Mouse (Mus musculus) urinary bladder, postnatal 25 days (tissue): ENCODE data around the gene B3gnt6.
"Not testable (repeated sequence)": the region's sequence is repeated elsewhere in the genome, so short reads cannot be mapped to it uniquely, and the experiment has no call there.

ENCODE experiments used
- DNase-seq: peaks from one replicate; pipeline ENCODE4 v3.0.0; 2022; ENCODE audit warnings: low spot score

Gene B3gnt6

GRCm38 (mm10) chr7:98199381-98199780, at the start of gene B3gnt6:
TSS of gene B3gnt6 (minus strand) at chr7:98199481.
- no peak for DNase-seq

GRCm38 (mm10) chr7:98236686-98237359, 37.5 kb upstream of the B3gnt6 start:
- no peak for DNase-seq

DNA sequence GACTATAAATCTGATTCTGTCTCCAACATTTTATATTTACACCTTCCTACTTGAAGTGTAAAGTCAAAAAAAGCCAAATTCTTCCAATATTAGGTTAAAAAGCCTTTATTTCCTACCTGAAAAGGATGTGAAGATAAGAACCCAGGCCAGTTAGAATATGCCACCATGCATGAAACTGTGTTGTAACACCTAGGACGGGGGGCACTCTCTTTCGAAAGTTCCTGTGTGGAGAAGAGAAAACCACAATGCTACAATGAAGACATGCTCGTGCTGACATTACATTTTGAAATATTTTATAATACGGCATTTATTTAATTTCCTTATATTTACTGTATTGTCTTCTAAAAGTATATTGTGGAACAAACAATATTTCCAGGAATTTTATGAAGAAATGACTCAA, 24.5 kb upstream of the B3gnt6 start:
- no peak for DNase-seq

GRCm38 (mm10) chr7:98216713-98217112, 17.4 kb upstream of the B3gnt6 start:
- no peak for DNase-seq

DNA sequence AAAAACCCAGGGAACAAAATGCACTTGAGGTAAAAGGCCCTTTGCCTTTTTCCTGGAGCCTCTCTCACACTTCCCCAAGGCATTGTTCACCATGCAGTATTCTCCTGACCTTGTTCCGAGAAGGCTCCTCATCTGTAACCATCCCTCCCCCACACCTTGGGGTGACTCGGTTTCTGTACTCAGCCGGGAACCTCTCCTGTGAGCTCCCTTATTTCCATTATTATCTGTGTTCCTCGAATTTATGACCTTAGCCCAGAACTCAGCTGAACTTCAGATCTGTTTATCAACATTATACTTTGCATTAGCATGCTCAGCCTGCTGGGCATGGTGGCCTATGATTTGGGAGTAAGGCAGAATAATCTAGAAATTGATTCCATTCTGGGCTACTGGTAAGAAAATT, 3.7 kb upstream of the B3gnt6 start:
- DNase-seq: no peak

DNA sequence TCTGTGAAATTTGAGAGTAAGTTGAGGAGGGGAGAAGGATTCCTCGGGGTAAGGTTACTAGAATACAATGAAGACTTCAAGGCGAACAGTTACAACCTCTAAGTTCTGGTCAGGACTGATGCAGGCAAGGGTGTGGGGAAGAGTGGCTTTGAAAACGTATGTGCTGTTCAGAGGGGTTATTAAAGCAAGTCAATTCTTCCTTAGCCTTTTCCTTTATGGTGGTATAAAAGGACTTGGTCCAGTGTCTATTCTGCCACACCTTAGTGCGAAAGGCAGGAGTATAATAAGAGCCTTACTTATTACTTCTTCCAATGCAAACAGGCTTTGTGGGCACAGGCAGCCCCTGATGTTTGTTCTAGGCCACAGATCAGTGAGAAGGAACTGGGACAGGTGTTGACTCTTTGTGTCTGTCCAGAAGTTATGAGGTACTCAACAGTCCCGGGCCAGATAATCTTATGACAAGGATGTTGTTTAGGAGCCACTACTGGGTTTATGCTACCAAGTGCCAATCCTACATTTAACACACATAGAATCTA, 2.3 kb upstream of the B3gnt6 start:
- no peak for DNase-seq

- no peak for DNase-seq
Observed at GRCm38 (mm10) chr7:98200396-98200795, 1.1 kb upstream of the B3gnt6 start.

DNA sequence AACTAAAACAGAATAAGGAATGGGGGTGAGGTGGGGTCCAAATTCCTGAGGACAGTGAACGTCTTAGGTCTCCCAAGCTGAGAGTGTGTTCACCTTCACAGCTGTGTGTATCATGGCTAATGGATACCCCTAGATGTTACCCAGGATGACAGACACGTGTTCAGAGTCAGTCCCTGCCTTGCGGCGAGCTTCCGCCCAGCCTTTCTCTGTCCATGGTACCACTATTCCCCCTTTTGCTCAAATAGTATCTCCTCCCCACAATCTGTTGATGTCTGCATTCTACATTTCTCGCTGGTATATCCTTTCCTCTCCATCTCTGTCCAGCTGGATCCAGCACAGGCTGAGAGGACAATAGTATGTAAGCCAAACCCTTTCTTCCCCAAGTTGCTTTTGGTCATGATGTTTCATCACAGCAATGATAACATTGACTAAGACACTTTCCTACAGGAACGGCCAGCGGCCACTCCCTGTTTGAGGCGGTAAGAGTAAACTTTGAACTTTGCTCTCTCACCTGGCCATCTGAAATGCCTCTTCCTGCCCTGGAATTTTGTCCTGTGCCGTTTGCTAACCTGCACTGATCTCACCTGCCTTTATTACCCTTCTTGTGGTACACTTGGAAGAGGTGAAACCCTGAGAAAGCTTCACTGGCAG, 4.0 kb downstream of the B3gnt6 start:
- no peak for DNase-seq

DNA sequence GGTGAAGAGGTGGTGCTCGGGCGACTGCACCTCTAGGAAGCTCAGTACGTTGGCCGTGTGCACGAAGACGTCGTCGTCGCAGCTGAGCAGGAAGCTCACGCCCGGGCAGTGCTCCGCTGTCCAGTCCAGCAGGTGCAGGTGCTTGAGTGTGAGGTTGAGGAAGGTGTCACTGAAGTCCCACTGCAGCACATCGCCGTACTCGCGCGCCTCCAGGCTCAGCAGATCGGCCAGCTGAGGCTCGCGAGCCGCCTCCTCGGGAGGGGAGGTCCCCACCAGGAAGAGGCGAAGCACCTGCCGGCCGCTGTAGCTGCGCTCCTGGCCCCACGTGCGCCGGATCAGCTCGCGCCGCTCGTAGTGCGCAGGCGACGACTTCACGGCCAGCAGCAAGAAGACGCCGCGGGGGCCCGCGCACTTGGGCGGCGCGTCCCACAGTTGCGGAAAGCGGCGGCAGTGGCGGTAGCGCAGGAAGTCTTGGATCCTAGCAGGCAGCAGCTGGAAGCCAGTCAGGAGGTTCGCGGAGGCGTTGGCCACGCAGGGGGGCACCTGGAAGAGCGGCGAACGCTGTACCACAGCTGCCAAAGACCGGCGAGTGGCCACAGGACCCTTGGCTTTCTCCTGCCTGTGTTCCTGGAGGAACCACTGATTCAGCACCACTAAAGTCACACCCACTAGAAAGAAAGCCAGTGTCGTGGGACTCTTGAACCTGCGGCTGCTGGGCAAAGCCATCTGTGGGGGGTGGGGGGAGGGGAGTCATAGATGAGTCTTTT, 5.1 kb downstream of the B3gnt6 start:
- DNase-seq: no peak

DNA sequence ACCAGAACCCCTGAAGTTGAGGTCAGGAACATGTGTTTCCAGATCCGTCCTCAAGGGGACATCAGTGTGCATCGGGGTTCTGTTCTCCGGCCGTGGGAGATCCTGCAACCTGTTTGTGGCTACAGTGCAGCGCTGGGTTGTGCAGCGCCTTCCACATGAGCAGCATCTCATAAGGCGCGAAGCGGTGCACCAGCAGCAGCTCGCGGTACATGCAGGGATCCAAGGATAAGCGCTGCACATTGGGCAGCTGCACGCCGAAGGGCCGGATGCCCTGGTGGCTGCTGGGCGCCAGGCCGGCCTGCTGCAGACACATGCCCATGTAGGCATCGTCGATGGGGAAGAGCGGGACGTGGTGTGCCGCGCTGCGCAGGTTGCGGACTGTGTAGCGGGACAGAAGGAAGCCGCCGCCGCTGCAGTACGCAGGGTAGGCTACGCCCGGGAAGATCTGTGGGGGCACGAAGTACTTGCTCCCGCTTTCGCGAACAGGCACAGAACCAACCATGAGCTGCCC, 5.7 kb downstream of the B3gnt6 start:
- DNase-seq: no peak

DNA sequence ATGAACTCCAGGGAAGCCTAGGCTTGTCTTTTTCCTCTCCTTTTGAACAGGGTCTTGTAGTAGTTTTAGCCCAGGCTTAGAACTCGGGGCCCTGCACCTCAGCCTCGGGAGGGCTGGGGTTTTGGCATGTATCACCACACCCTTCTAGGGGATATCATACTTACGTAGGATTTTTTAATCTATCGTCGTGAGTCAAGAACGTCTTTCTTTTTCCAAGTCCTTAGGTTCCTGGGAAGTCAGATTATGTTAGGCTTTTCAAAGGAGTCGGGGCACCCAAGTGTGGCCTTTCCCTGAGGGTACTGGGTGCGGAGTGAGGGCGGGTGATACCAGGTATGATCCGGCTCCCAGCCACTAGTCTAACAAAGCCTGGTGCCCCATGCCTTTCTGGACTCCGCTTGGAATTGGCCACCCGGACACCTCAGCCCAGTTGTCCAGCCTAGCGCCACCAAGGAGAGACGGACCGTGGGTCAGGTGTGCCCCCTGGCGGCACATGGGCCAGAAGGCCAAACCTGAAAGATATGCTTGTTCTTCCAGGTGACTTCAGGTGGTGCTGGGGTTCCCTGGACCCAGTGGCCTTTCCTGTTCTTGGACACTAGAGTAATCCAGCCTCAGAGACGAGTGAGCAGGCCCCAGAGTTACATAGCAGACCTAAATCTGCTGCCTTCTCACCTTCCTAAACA, 7.6 kb downstream of the B3gnt6 start:
- DNase-seq: peak; percentile 52

DNA sequence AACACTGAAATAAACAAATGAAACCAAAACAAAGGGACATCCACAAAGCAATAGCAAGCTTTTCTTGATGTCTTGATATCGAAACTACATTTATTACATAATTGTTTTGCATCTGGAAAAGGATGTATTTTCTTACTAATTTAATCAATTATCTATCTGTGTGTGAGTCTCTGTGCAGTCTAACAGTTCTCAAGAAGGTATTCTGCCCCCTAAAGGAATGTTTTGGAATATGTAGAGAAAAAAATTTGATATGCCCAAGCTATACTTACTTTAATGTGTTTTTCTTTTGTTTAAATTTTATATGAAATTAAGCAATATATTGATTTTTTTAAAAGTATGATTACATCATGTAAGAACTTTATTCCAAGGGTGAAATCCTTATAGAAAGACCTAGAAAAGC, 8.7 kb downstream of the B3gnt6 start:
- no peak for DNase-seq

- no peak for DNase-seq
Observed at GRCm38 (mm10) chr7:98189745-98190144, 9.5 kb downstream of the B3gnt6 start.

DNA sequence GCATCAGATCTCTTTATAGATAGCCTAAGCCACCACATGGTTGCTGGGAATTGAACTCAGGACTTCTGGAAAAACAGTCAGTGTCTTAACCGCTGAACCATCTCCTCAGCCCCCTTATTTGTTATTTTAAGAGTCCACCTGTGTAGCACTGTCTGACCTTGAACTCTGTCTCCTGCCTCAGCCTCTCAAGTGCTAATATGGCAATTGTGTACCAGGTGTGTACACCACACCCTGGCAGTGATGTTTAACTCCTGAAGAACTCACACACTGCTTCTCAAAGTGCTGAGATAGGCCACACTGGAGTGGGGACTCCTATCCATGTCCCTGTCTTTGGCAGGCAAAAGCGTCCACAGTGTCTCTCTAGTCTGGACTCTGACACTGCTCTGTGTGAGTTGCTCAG, 10.6 kb downstream of the B3gnt6 start:
- DNase-seq: no peak

- DNase-seq: no peak
Observed at GRCm38 (mm10) chr7:98188238-98188637, 11.0 kb downstream of the B3gnt6 start.

DNA sequence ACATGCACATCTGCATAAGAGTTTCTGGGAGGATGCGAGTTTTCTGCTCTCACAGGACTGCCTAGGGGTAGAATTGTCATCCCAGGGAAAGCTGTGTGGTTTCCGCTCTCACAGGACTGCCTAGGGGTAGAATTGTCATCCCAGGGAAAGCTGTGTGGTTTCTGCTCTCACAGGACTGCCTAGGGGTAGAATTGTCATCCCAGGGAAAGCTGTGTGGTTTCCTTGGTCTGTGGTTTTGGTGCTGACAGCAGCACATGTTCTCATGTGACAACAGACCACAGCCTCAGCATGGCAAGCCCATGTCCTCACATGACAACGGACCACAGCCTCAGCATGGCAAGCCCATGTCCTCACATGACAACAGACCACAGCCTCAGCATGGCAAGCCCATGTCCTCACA, 11.9 kb downstream of the B3gnt6 start:
- DNase-seq: not testable (repeated sequence)

GRCm38 (mm10) chr7:98186637-98187036, 12.6 kb downstream of the B3gnt6 start:
- no peak for DNase-seq

GRCm38 (mm10) chr7:98185326-98185725, 14.0 kb downstream of the B3gnt6 start:
- DNase-seq: no peak

GRCm38 (mm10) chr7:98178560-98179231, 20.6 kb downstream of the B3gnt6 start:
- no peak for DNase-seq

DNA sequence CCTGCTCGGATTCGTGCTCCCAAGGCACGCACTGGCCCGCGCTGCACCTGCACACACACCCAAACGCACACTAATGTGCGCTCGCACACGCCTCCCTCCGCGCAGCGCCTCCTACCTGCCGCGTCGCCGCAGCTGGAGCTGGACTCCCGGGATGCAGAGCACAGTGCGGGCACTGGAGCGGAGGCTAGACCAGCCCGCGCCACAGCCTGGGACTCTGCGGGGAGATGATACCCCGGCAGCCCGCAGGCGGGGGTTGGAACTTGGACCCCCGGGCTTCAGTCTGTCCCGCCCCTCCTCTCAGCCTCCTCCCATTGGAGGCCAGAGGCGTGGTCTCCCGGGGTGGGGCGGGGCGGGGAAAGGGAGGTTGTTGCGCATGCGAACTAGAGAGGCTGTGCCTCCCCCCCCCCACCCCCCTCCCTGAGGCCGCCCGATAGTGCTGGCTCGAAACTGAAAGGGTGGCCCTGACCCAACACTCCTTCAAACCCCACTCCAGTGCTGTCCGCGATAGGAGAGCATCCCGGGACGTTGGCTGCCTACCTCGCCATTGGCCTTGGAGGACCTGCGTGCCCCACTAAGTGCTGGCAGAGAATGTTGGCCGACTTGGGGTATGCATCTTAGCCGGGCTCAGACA, 21.2 kb downstream of the B3gnt6 start, which contains the start of gene Capn5:
Gene Capn5, minus strand, starts transcription at position 346 of the 631 bp plus-strand sequence.
- no peak for DNase-seq

GRCm38 (mm10) chr7:98177566-98177928, 21.7 kb downstream of the B3gnt6 start:
- no peak for DNase-seq
